Mouse (Mus musculus) adrenal gland, postnatal 10 days (tissue): ENCODE data around the gene Uri1. TPM values are rescaled to one million over a fixed set of nuclear protein-coding genes. Genes with fewer than 3 reads are reported as not detected.

Source experiments
- DNase-seq: peaks from one replicate; pipeline ENCODE4 v3.0.0; 2021; ENCODE audit warnings: mixed read lengths
- long read RNA-seq, 2 experiments: library from polyadenylated mRNA; stranded (forward); transcript quantifications; one replicate each; pipeline ENCODE4 v2.0.0; 2021
- total RNA-seq, 2 experiments: library from RNA; stranded (reverse); gene quantifications; 2 replicates each; pipeline ENCODE4 v1.2.3; 2021

The Uri1 gene
- total RNA-seq, result 10 to 100 TPM; 53.5 to 56.7 TPM
- long read RNA-seq, experiment 1, transcript Uri1-201 (11 exons, 3,441 nt), result major isoform, 99 of 134 reads
- long read RNA-seq, experiment 1, partial matches to known transcripts, result 12 of 134 reads
- long read RNA-seq, experiment 1, other reads (novel, unspliced or antisense), result 23 of 134 reads
- long read RNA-seq, experiment 2, transcript Uri1-201 (11 exons, 3,441 nt), result major isoform, 66 of 84 reads
- long read RNA-seq, experiment 2, partial matches to known transcripts, result 4 of 84 reads
- long read RNA-seq, experiment 2, other reads (novel, unspliced or antisense), result 14 of 84 reads

DNA sequence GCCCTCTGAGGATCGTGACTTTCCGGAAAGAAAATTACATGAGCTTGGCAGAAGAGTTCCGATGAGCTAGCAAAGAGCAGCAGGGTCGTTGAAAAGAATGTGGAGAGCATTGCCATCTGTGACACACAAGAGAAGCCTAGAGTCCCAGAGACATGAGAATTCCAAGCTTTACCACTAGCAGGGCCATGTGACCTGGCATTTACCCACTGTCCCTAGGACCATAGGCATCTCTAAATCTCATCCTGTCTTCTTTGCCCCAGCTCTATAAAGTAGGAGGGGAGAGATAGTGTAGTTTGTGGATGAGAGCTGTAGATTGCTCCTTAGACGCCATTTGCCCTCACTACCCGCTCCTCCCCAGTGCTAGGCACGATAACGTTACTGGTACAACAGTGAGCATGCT, at the start of gene Uri1:
Gene Uri1 (minus strand): TSS at position 101 of the 400 bp plus-strand sequence.
- no peak for DNase-seq

DNA sequence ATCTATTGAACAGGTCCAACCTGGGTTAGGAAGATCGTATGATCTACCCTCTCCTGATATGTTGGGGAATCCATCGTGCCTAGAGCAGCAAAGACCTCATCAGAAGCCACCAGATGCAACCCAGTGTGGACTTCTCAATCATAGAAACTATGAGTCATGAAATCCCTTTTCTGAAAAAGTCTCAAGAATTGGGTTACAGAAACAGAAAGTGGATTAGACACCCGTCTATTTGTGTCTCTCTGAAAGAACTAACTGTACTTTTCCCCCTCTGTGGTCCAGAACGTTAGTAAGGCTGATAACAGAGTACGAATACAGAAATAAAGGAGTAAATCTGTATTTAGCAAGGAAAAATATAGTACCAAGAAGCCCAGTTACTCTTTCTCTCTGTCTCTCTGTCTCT, 47.7 kb upstream of the Uri1 start:
- DNase-seq, result no peak

DNA sequence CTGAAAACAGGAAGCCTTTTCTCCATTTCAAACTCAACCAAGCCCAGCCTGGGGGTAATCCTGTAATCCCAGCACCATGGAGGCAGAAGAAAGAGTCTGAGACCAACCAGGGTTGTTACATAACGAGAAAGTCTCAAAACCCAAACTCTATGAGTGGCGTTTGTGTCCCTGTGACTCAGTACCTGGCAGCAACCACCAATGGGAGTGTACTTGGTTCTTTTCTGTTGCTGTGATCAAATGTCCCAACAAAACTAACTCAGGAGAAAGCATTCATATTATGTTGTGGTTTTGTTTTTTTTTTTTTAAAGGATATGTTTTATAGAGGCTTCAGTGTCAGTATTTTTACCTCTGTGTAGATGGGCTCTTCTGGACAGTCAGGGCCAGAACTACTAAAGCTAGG, 47.3 kb upstream of the Uri1 start:
- no peak for DNase-seq

DNA sequence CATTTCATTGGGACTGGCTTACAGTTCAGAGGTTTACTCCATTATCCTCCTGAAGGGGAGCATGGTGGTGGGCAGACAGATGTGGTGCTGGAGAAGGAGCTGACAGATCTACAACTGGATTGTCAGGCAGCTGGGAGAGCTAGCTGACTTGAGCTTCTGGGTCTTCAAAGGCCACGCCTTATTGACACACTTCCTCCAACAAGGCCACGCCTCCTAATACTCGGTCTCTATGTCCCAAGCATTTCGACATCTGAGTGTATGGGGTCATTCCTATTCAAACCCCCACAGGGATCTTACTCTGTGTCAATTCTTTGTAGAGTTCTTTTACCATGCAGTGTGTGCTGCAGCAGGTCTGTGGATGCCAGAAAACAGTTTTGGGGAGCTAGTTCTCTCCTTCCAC, 41.1 kb upstream of the Uri1 start:
- DNase-seq, result no peak

DNA sequence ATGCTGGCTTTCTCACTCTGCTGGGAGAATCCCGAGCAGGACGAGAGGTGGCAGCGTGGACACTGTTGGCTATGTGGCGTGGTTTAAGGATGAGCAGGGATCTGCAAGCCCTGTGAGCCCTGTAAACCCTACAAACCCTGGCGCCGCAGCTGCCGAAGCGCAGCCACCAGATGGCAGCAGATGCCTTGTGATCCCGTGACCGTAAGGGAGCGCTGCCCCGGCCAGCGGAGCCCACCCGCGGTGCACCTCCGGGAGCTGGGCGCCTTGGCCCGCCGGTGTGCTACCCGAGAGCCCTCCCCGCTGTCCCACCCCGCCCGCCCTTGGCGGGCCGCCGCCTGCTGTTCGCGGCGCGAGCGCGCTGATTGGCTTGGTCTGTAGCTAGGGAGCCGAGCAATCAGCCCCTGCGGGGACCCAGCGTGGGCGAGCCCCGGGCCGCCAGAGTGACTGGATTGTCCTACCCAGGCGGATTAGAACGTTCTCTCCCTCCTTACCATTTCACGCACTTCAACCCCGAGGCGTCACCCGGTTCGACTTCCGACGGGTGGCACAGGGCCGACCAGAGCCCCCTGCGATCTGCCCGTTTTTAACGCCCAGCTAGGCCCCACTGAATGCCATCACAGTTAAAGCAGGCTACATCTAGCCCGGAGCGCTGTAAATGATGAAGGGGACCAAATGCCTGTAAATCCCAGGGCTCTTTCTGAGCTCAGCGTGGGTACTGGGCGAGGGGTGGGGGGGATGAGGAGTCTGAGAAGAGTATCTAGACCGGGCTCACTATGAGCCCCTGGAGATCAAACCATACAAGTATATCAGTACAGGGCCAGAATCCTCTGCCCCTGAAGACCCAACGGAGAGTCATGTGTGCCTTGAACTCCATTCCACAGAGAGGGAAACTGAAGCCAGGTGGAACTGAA, 38.0 kb upstream of the Uri1 start:
- DNase-seq, result peak; percentile 93

DNA sequence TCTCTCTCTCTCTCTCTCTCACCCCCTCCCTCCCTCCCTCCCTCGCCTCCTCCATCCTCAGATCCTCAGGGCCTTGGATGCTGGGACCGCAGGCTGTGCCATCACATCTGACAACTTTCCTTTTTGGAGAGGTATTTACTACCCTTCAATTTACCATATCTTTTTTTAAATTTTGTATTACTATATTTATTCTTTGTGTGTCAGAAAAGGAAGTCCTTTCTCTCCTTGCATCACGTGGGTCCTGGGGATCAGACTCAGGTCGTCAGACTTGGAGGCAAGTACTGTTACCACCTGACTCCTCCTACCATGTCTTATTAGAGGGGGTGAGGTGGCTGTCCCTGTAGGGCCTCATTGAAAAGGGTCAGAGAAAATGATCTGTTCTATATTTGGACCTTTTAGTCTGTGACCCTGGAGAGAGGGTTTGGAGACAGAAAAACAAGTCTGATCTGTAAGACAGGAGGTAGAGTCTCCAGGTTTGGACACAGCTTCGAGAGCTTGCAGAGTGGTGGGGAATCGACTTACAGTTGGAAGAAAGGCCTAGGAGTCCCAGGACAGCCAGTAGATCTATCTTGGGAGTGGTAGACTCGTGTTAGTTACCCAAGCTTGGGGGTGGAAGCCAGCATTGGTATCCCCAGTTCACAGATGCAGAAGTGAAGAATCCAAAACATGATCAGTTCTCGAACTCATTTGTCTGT, 36.4 kb upstream of the Uri1 start:
- DNase-seq, result no peak

DNA sequence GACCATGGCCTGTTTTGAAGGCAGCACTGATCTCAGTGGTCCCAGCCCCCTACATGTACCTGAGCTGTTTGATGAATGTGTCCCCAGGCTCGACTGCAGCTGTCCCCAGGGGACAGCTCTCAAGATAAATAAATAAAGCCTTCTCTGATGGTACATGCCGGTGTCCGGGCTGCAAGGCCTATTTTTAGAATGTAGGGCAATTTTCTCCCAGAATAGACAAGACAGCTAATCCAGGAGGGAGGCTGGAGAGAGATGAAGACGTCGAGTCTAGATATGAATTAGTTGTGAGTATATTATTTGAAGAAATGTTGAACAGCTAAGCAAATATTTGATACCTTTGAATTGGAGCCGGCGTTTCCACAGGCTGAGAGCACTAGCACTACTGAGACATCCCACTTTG, 35.7 kb upstream of the Uri1 start:
- no peak for DNase-seq

DNA sequence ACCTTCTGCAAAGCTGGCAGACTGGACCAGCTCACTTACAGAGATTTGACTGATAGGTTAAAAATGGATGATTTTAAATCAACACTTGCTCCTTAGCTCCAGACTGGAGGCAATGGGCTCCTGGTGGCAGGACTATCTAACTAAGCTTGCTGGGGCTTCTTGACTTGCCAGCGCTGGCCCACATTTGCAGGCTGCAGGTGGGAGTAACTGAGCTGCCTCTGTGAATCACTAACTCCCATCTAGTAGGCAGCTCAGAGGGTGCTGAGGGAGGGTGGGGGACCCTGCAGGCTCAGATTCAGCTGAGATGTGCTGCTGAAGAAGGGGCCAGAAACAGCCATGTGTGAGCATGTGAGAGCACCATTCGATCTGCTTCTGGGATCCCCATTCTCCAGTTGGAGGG, 32.6 kb upstream of the Uri1 start:
- DNase-seq, result no peak

DNA sequence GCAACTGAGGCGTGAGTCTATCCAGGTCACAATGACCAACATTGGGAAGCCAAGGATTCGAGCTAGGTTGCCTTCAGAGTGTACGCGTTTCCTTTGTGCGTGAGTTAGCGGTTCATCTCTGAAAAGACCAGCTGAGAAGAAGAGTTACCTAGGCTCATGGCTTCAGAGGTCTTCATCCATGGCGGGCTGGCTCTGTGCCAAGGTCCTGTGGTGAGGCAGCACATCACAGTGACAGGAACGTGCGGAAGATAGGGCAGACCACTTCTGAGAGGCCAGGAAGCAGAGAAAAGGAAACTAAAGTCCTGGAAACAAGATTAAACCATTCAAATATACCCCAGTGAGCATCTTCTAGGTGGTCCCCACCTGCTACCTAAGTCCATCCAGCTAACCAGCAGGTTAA, 30.9 kb upstream of the Uri1 start:
- DNase-seq, result no peak

DNA sequence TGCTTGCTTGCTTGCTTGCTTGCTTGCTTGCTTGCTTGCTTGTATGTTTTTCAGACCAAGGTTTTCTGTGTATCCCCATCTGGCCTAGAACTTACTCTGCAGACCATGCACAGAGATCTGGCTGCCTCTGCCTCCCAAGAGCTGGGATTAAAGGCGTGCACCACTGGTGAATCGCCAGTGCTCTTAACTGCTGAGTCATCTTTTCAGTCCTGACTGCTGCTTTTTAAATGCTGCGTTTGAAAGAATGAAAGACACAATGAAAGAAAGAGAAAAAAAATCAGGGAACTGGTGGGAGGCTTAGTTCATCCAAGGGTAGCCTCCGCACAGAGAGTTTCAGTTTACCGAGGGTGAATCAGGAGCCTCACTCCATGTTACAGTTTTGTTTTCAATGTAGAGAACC, 23.9 kb upstream of the Uri1 start:
- DNase-seq, result no peak

DNA sequence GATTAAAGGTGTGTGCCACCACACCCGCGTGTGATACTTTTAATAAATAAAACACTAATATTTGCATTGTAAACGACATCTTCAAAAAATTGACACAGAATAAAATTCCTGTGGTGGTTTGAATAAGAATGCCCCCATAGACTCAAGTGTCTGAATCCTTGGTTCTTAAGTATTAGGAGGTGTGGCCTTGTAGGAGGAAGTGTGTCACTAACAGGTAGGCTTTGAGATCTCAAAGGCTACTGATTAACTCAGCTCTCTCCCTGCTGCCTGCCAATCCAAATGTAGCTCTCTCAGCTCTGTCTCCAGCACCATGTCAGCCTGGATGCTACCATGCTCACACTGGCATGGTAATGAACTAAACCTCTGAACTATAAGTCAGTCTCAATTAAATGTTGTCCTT, 17.9 kb upstream of the Uri1 start:
- no peak for DNase-seq

DNA sequence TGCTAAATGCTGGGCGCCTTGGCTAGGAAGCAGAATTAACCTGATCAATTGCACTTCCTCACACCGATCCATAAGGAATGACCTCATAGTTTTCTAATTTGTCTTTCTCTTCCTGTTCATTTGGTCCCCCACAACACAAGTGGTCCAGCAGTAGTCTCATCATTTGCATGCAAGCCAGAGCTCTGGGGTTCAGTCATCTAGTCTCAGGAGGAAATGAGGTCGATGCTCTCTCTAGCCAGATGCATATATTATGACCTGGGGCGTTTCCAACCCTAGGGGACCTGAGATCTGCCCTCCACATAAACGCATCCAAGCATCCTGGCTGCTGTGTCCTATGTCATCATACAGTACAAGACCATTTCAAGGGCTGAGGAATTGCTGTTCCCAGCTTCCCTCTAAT, 14.2 kb upstream of the Uri1 start:
- DNase-seq, result no peak

DNA sequence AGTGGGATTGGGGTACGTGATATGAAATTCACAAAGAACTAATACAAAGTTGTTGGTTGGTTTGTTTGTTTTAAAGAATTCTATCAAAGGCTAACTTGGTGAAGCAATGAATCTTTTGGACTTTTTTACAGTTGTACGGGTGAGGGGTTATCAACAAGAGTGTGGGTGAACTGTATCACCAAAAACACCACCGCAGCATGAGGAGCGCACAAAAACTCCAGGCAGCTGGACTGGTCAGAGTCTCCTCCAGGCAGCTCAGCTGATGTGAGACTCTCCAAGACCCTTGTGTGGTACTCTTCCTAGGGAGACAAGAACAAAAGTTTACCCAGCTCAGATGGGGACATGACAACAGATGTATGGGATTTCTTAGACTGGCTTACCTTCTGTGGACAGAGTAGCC, 7.8 kb upstream of the Uri1 start:
- DNase-seq, result no peak

DNA sequence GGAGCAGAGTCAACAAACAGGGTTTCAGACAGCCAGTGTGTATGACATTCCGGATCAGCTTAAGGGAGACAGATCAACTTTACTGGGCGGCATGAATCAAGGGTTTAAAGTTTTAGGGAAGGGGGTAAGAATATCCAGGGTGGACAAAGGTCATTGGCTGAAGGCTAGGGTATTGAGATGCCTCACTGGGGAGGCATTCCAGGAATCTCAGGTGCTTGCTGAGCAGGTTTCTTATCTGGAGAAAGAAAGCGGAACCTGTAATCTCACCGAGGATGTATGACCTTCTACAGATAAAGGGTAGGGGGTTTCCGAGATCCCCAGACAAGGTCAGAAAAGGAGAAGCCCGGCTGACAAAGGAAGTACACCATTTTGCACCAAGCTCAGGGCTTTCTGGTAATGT, 7.3 kb upstream of the Uri1 start:
- DNase-seq, result no peak

DNA sequence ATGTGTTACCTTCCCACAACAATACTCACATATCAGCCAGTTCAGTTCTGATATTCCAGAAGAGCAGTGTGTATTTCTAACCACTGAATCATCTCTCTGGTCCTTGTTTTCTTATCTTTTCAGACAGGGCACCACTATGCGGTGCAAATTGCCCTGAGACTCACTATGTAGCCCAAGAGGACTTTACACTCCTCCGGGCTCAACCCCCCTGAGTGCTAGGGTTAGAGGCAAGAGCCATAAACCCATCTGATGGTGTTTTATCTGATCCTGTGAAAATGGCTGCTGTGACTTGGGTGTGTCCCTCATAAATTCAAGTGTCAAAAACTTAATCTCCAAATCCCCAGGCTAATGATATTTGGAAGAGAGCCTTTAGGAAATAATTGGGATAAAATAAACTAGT, 6.6 kb upstream of the Uri1 start:
- DNase-seq, result no peak

DNA sequence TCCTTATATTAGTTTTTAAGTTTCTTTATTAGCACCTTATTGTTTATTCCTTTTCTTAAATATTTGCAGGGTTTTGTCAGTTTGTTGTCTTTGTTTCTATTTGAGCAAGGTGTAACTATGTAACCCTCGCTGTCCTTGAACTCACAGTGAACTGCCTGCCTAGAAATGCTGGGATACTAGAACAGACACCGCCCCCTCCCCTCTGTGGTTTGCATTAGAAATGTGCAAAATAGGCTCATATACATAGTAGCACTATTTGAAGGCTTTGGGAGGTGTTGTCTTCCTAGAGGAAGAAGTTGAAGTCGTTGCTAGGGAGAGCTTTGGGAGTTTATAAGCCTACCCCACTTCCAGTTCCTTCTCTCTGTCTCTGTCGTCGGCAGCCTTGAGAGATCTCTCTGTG, 5.7 kb upstream of the Uri1 start:
- DNase-seq, result no peak

DNA sequence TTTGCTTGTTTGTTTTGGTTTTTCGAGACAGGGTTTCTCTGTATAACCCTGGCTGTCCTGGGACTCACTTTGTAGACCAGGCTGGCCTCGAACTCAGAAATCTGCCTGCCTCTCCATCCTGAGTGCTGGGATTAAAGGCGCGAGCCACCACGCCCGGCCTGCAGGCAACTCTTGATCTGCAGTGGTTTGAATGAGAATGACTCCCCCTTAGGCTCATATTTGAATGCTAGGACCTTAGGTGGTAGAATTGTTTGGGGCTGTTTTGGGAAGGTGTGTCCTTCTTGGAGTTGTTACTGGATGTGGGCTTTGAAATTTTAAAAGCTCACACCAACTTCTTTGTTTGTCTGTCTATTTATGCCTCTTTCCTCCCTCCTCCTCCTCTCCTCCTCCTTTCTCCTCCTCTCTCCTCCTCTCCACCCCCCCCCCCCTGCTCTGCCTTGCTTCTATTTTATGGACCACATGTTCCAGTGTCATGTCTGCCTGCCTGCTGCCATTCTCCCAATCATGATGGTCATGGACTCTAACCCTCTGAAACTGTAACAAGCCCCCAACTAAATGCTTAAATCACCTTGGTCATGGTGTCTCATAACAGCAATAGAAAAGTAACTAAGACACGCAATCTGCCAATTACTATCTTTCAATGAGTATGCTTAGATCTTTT, 4.7 kb upstream of the Uri1 start:
- no peak for DNase-seq

DNA sequence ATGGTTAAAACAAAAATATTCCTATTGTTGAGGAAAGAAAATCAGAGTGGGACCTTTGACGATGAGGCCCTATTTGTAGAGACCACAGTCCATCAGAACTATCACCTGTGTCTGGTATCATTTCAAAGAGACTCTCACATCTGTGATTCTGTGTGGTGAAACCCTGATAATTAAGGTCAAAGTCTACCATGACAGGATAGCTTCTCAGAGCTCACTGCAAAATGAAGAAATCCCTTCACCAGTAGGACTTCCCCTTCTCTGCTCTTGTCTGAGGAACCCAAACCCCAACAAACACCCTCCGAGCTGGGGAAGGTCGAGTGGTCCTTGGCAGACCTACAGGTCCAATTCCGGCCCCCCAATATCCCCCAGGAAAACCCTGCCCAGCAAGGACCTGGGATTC, 1.5 kb upstream of the Uri1 start:
- no peak for DNase-seq

DNA sequence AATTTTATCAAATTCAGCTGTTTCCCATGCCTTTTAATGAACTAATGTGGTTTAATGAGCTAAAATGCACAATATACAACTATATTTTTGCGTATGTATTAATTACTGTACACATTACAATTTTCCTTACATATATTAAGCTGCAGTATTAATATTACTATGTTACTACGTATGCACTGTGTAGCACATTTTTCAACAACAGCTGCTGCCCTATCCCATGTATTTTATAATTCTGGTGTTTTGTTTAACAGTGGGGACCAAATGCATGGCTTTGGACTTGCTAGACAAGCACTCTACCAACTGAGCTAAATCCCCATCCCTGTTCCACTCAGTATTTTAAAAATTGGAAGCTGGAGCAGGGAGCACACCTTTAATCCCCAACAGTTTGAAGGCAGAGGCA, 3.6 kb downstream of the Uri1 start:
- no peak for DNase-seq

DNA sequence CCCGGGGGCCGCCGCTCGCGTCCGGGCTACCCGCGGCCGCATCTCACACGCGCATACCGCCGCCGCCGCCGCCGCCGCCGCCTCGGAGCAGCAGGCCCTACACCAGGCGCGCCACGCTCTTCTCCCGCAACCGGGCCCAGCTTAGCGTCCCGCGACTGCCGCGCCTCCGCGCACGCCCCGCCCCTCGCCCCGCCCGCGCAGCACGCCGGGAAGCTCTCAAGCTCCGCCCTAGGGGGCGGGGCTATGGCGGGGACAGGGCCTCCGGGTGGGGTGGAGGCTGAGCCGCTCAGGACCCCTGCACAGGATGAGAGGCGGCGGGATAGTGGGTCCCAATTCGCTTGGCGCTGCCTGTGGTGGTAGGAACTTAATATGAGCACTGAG, 4.0 kb downstream of the Uri1 start:
- peak; percentile 96 for DNase-seq

DNA sequence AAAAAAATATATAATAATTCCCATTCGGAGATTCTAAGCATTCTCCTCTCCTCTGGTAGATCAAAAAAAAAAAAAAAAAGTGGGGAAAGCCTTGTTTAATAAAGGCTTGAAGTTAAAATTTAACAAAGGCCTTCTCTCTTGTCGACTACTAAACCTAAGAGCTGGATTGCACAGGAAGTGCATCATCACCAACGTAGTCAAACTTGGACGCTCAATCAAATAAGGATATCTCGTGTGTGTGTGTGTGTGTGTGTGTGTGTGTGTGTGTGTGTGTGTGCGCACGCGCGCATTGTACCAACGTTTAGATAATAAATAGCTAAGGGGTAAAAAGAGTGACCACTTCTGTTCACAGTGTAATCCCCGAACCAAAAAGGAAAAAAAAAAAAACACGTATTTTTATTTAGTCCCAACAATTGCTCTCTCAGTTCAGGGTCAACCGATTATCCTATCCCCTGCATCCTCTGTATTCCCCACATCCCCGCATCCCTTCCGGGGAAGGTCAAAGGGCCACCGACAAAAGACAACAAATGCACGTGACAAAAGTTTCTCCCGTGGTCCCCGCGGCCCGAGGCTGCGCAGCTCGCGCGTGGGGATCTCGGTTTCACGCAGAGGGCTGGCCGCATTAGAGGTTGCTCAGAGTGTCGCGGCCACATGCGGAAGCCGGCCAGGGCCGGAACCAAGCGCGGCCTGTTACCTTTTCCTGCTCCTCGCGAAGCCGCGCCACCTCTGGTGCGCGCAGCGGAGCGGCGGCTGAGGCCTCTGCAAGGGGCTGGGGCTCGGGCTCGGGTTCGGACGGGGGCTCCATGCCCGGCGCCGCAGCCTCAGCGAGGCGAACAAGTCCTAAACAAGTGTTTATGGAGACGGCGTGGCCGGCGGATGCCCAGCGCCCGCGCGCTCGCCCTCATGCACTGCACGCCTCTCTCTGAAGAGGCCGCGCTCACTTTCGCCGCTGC, 4.7 kb downstream of the Uri1 start:
- DNase-seq, result peak; percentile 74

DNA sequence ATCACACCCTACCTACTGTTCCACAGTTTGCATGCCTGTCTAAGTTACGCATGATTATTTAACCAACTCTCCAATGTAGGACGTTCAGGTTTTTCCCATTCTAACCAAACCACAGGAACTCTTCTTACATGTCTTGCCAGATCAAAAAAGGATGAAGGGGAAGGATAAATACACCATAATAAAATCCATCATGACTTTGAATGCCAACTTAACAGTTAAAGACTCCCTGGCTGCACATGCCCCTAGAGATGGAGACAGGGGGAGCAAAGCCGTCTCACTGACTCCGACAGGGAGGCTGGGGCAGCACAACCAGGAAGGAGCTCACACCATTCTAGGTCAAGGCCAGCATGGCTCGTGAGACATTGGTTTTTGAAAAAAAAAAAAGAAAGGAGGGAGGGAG, 8.0 kb downstream of the Uri1 start:
- no peak for DNase-seq
